Mouse (Mus musculus) forebrain, embryonic 15.5 days (tissue): ENCODE results near the gene Flywch1. TPM values are rescaled to one million over a fixed set of nuclear protein-coding genes. Genes with fewer than 3 reads are reported as not detected.

ENCODE experiments used
- ATAC-seq: fragments of 200-750 bp; cut with Nextera tagmentation; replicated peaks from 2 replicates; pipeline ENCODE4 v1.8.0; 2017; ENCODE audit warnings: mild to moderate bottlenecking, moderate TSS enrichment, moderate library complexity
- H3K27ac ChIP-seq: fragments of 300-500 bp; sonication (generic); replicated peaks from 2 replicates; pipeline ENCODE4 v1.5.1; 2015; ENCODE audit warnings: mild to moderate bottlenecking, inconsistent platforms
- H3K27me3 ChIP-seq: fragments of 300-500 bp; sonication (generic); 2 replicates; pipeline ENCODE4 v1.6.1; 2015; ENCODE audit warnings: inconsistent platforms
- H3K36me3 ChIP-seq: fragments of 300-500 bp; sonication (generic); 2 replicates; pipeline ENCODE4 v1.6.1; 2015; ENCODE audit warnings: mild to moderate bottlenecking, inconsistent platforms
- H3K4me1 ChIP-seq: fragments of 300-500 bp; sonication (generic); 2 replicates; pipeline ENCODE4 v1.6.1; 2015; ENCODE audit warnings: inconsistent platforms
- H3K4me2 ChIP-seq: fragments of 300-500 bp; sonication (generic); replicated peaks from 2 replicates; pipeline ENCODE4 v1.6.1; 2015; ENCODE audit warnings: mild to moderate bottlenecking, inconsistent platforms
- H3K4me3 ChIP-seq: fragments of 300-500 bp; sonication (generic); 2 replicates; pipeline ENCODE4 v1.5.1; 2015; ENCODE audit warnings: mild to moderate bottlenecking, inconsistent platforms
- H3K9ac ChIP-seq: fragments of 300-500 bp; sonication (generic); replicated peaks from 2 replicates; pipeline ENCODE4 v1.6.1; 2015; ENCODE audit warnings: mild to moderate bottlenecking, inconsistent platforms
- H3K9me3 ChIP-seq: fragments of 300-500 bp; sonication (generic); 2 replicates; pipeline ENCODE4 v1.6.1; 2016; ENCODE audit warnings: inconsistent platforms
- WGBS: fragments of 180-500 bp; shearing (Covaris S2); methylation state at CpG from one replicate; pipeline ENCODE4 v1.1.7; 2015; ENCODE audit warnings: mixed read lengths; 5-methylcytosine and 5-hydroxymethylcytosine counted together
- polyA plus RNA-seq: library from polyadenylated mRNA; unstranded; fragments of >200 nt; fragmentation: Nextera tagmentation; extraction: Ambion mirVana; gene quantifications from 2 replicates; pipeline ENCODE4 v1.2.1, GENCODE M21; 2015

Flywch1 gene
- polyA plus RNA-seq, 1 experiment from 2014 or later, result 162 TPM

GRCm38 (mm10) chr17:23797316-23797715, 25.9 kb upstream of the Flywch1 start:
- H3K36me3 ChIP-seq, result no peaks in the 10 kb centered on the region

GRCm38 (mm10) chr17:23795323-23795722, 23.9 kb upstream of the Flywch1 start:
- Histone ChIP-seq H3K4me2 (no peak overlapping the region), H3K27me3 (no peaks in the 10 kb centered on the region), H3K9me3 (no peaks in the 10 kb centered on the region), H3K9ac (no peak overlapping the region), H3K4me1 (peaks cover 13% of the 10 kb centered on the region), H3K36me3 (no peaks in the 10 kb centered on the region), H3K27ac (no peak overlapping the region), H3K4me3 (no peak overlapping the region)
- whole genome bisulfite sequencing, result 96% methylated on average over 8 of the region's 8 CpGs
- no peak for ATAC-seq

More at GRCm38 (mm10) chr17:23797316-23797715, 25.9 kb upstream of the Flywch1 start:
- no peaks in the 10 kb centered on the region for H3K27me3 ChIP-seq
- no peak overlapping the region for H3K4me3 ChIP-seq
- no peaks in the 10 kb centered on the region for H3K4me1 ChIP-seq
- no peak for ATAC-seq
- 84% methylated on average over 7 of the region's 7 CpGs for WGBS
- H3K9ac ChIP-seq, result no peak overlapping the region
- no peak overlapping the region for H3K4me2 ChIP-seq
- no peak overlapping the region for H3K27ac ChIP-seq
- no peaks in the 10 kb centered on the region for H3K9me3 ChIP-seq

- Histone ChIP-seq H3K36me3 (no peaks in the 10 kb centered on the region), H3K4me2 (peak overlapping the region; percentile 69), H3K4me3 (peak overlapping the region; percentile 41), H3K27ac (peak overlapping the region; percentile 83), H3K27me3 (no peaks in the 10 kb centered on the region), H3K4me1 (peaks cover 26% of the 10 kb centered on the region), H3K9me3 (no peaks in the 10 kb centered on the region), H3K9ac (peak overlapping the region; percentile 66)
- no peak for ATAC-seq
- WGBS, result 54% methylated on average over 2 of the region's 2 CpGs
These were observed 19.6 kb upstream of the Flywch1 start for GRCm38 (mm10) chr17:23791079-23791357.

DNA sequence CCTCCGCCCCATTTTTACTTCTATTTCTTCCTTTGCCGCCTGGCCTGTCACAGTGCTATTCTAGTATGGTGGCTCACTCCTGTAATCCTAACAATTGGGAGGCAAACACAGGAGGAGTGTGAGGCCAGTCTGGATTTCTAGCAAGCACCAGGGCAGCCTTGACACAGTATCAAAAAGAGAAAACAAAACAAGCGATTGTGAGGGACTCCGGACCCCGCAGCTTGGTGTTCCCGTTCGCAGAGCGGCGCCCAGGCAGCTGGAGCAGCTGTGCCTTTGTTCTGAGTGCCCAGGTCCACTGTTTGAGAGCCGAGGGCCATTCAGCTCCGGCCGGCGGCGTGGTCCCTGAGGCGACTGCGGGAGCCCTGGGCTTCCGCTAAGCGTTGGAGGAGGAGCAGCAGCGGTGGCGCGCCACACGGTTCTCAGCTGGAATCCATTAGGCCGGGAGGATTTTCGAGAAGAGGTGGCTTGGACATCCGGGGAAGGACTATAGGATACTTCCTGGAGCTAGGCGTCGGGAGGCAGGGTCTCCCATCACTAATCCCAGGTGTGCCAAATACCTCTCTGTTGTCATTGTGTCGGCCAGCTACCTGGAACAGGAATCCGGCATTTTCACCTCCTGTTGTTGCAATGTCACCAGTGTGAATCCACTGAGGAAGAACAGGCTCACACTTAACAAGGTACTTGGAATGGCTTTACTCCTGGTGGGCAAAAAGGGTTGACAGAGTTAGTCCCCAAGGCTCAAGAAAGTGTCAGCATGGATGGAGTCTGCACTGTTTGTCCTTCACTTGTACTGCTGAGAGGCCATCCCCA, 19.1 kb upstream of the Flywch1 start, which contains the start of gene Srrm2:
Srrm2 (plus strand) TSS at position 264 of the 810 bp plus-strand sequence.
- Histone ChIP-seq H3K4me3 (peak within 1 kb of the TSS; percentile 41), H3K9ac (peak within 1 kb of the TSS; percentile 66), H3K9me3 (no peaks in the 10 kb centered on the region), H3K4me2 (peak within 1 kb of the TSS; percentile 69), H3K27me3 (no peaks in the 10 kb centered on the region), H3K36me3 (no peaks in the 10 kb centered on the region), H3K27ac (peak within 1 kb of the TSS; percentile 83), H3K4me1 (peaks cover 27% of the 10 kb centered on the region)
- peak; percentile 18; the same call in 1 of the 2 replicates for ATAC-seq
- 1% methylated on average over 29 of the region's 29 CpGs for WGBS

DNA sequence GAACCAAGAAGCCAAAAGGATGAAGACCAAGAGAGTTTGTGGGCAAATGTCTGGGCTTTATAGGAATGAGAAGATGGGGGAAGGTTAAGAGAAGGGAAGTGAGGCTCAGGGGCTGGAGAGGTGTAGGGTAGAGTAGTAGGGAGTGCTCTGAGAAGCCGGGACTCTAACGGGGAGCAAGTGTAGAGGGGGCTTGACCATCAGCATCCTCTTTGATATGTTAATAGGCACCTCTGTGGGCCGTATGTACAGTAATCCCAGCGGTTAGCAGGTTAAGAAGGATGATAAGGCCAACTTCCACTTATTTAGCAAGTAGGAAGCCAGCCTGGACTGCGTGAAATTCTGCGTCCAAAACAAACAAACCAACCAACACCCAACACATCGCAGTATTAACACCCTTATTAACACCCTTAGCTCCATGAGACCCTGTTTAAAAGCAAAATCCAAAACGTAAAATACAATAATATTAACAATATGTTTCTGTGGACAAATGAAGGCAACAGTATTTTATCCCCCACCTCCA, 18.4 kb upstream of the Flywch1 start:
- Histone ChIP-seq H3K4me2 (peak overlapping the region; percentile 69), H3K4me1 (peaks cover 33% of the 10 kb centered on the region), H3K27me3 (no peaks in the 10 kb centered on the region), H3K9ac (peak overlapping the region; percentile 66), H3K9me3 (no peaks in the 10 kb centered on the region), H3K36me3 (no peaks in the 10 kb centered on the region), H3K4me3 (peak overlapping the region; percentile 41), H3K27ac (peak overlapping the region; percentile 83)
- 13% methylated on average over 8 of the region's 8 CpGs for WGBS
- ATAC-seq, result no peak

GRCm38 (mm10) chr17:23788973-23789372, 17.6 kb upstream of the Flywch1 start:
- Histone ChIP-seq H3K9ac (no peak overlapping the region), H3K36me3 (no peaks in the 10 kb centered on the region), H3K4me2 (no peak overlapping the region), H3K9me3 (no peaks in the 10 kb centered on the region), H3K4me3 (no peak overlapping the region), H3K27ac (no peak overlapping the region), H3K27me3 (no peaks in the 10 kb centered on the region), H3K4me1 (peaks cover 33% of the 10 kb centered on the region)
- ATAC-seq, result no peak
- 90% methylated on average over 4 of the region's 4 CpGs for WGBS

GRCm38 (mm10) chr17:23786510-23786931, 15.1 kb upstream of the Flywch1 start:
- WGBS, result 8% methylated on average over 13 of the region's 13 CpGs
- H3K4me1 ChIP-seq, result peaks cover 31% of the 10 kb centered on the region

DNA sequence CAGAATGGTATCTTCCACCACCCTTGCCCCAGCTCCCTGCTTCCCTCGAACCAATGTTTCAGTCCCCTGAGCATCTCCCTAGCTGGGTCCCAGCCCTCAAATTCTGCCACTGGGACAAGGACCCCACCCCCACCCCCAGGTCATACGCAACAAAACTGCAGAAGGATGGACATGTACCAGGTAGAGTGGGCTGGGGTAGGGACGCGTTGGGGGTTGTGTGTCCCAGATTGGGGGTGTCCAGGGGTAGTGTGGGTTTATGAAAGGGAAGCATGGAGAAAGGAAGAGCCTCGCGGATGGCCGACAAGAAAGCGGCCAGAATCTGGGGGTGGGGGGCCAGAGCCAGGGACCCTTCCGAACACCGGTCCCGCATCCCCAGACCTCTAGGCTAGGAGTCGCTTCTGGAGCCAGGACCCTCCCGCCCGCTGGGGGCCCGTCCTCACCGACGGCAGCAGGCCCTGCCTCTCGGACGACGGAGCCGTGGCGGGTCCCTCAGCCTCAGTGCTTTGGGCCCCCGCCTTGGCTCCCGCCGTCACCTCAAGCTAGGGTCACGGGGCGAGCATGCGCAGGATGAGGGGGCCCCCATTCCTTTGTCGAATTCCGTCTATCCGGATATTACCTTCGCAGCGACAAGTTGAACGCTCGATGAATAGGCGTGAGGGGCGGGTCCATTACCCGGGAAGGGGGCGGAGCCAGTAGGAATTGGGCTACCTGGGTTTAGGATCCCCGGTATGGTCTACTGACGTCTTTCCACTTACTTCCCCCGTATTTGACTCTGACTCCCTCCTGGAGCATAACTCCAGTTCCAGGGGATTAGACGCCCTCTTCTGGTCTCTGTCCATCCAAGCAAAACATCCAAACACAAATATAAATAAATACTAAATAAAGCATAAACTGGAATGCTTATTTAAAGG, 14.4 kb upstream of the Flywch1 start, which contains the start of gene Flywch2:
Flywch2 (minus strand) TSS at position 521 of the 911 bp plus-strand sequence.
- Histone ChIP-seq H3K9me3 (no peaks in the 10 kb centered on the region), H3K9ac (peak within 1 kb of the TSS; percentile 57), H3K4me3 (peak within 1 kb of the TSS; percentile 50), H3K27me3 (no peaks in the 10 kb centered on the region), H3K36me3 (no peaks in the 10 kb centered on the region), H3K4me2 (peak within 1 kb of the TSS; percentile 63), H3K4me1 (peaks cover 25% of the 10 kb centered on the region), H3K27ac (peak within 1 kb of the TSS; percentile 85)
- ATAC-seq, result peak; percentile 84
- WGBS, result 2% methylated on average over 43 of the region's 43 CpGs

More at GRCm38 (mm10) chr17:23786510-23786931, 15.1 kb upstream of the Flywch1 start:
- Histone ChIP-seq H3K27ac (peak overlapping the region; percentile 85), H3K9ac (peak overlapping the region; percentile 57), H3K4me2 (peak overlapping the region; percentile 63), H3K27me3 (no peaks in the 10 kb centered on the region), H3K4me3 (peak overlapping the region; percentile 50), H3K9me3 (no peaks in the 10 kb centered on the region), H3K36me3 (no peaks in the 10 kb centered on the region)
- peak; percentile 52 for ATAC-seq

- Histone ChIP-seq H3K4me1 (peaks cover 12% of the 10 kb centered on the region), H3K9me3 (no peaks in the 10 kb centered on the region), H3K9ac (no peak overlapping the region), H3K36me3 (no peaks in the 10 kb centered on the region), H3K27me3 (no peaks in the 10 kb centered on the region), H3K27ac (no peak overlapping the region), H3K4me3 (no peak overlapping the region), H3K4me2 (no peak overlapping the region)
- ATAC-seq, result no peak
These were observed 11.9 kb upstream of the Flywch1 start for GRCm38 (mm10) chr17:23783352-23783751.

DNA sequence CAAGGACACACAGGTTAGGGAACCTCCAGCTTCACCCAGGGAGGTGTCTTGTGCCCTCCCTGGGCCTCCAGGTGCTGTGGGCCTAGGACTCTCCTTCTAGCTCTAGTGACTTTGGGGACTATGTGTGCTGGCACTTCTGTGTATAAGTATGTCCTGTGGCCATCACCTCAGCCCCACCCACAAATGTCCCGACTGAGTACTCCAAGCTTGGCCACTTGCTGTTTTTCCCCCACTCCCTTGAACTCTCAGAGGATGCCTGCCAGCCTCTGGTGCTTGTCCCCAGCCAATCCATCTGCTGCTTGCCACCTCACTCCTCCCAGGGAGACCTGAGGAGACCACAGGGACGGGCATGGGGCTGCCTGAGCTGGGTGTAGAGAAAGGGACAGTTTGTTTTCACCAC, 7.0 kb upstream of the Flywch1 start:
- H3K9me3 ChIP-seq, result no peaks in the 10 kb centered on the region
- no peak overlapping the region for H3K4me3 ChIP-seq
- H3K36me3 ChIP-seq, result no peaks in the 10 kb centered on the region
- no peak overlapping the region for H3K4me2 ChIP-seq
- 43% methylated on average over 2 of the region's 2 CpGs for WGBS
- H3K4me1 ChIP-seq, result 0 out of 2 replicates have a peak, but pooled peaks cover 4% of the 10 kb centered on the region
- ATAC-seq, result no peak
- H3K27me3 ChIP-seq, result no peaks in the 10 kb centered on the region
- no peak overlapping the region for H3K27ac ChIP-seq
- no peak overlapping the region for H3K9ac ChIP-seq

GRCm38 (mm10) chr17:23777141-23777540, 5.7 kb upstream of the Flywch1 start:
- no peak overlapping the region for H3K4me3 ChIP-seq
- no peaks in the 10 kb centered on the region for H3K36me3 ChIP-seq
- no peaks in the 10 kb centered on the region for H3K27me3 ChIP-seq
- H3K27ac ChIP-seq, result no peak overlapping the region
- no peak overlapping the region for H3K4me2 ChIP-seq
- no peak overlapping the region for H3K9ac ChIP-seq
- ATAC-seq, result no peak
- no peaks in the 10 kb centered on the region for H3K9me3 ChIP-seq
- peaks cover 5% of the 10 kb centered on the region for H3K4me1 ChIP-seq
- 86% methylated on average over 2 of the region's 2 CpGs for WGBS

- Histone ChIP-seq H3K27me3 (no peaks in the 10 kb centered on the region), H3K9me3 (no peaks in the 10 kb centered on the region), H3K9ac (no peak overlapping the region), H3K4me1 (peaks cover 8% of the 10 kb centered on the region), H3K36me3 (no peaks in the 10 kb centered on the region), H3K4me2 (no peak overlapping the region), H3K27ac (no peak overlapping the region), H3K4me3 (no peak overlapping the region)
- no peak for ATAC-seq
- 81% methylated on average over 10 of the region's 10 CpGs for WGBS
These were observed 4.8 kb upstream of the Flywch1 start for GRCm38 (mm10) chr17:23776216-23776615.
